Mouse (Mus musculus) cerebellum, adult 2 months (tissue): ENCODE results near the gene Sec16a.

Experiments
- CTCF ChIP-seq: fragments of 200-500 bp; IDR thresholded peaks from 2 replicates; pipeline ENCODE4 v1.5.1; 2011; ENCODE audit warnings: low read depth, mild to moderate bottlenecking, control low read depth, low read length, moderate library complexity, borderline replicate concordance; ENCODE audit not compliant: insufficient read depth
- POLR2A ChIP-seq: fragments of 200-500 bp; IDR thresholded peaks from 2 replicates; pipeline ENCODE4 v1.6.1; 2011; ENCODE audit warnings: low read length, control low read depth, borderline replicate concordance; ENCODE audit not compliant: insufficient read depth

GRCm38 (mm10) chr2:26391617-26392016, 53.4 kb downstream of the Sec16a start:
- TF ChIP-seq CTCF (no peak), POLR2A (no peak)
